8 mouse cellular contexts compared by ENCODE assay signal in the genomic region with DNA sequence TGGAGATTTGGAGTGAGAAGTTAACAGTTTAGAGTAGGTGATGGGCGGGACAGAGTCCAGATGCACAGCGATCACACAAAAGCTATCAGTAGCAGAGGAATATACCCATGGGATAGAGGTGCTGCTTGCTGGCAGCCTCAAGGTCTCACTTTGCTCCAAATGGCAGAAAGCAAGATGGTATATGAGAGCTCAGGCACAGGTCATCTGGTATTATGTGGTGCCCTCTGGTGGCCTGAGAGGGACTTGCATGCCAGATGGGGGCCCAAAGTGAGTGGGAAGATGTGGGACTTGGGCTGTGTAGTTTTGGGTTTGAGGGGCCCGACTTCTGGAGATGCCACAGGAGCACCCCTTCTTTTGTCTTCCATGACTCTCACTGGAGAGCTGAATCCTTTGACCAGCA.
DNase-seq lines count a peak whose midpoint lies in the region; ATAC-seq lines count a peak whose summit lies in the region.

No protein-coding gene starts in this region.

- no peak overlapping the region for H3K4me3 ChIP-seq in hindbrain, embryonic 10.5 days
- no peak overlapping the region for H3K4me3 ChIP-seq in hindbrain, embryonic 16.5 days (ENCODE audit: low read length)
- H3K4me3 ChIP-seq in embryonic facial prominence, embryonic 10.5 days: no peak overlapping the region

- no peak overlapping the region for H3K9ac ChIP-seq in hindbrain, embryonic 16.5 days (ENCODE audit: low read depth, low read length)

- H3K9me3 ChIP-seq in hindbrain, embryonic 10.5 days: no peaks in the 10 kb centered on the region
- no peaks in the 10 kb centered on the region for H3K9me3 ChIP-seq in hindbrain, embryonic 16.5 days (ENCODE audit: control insufficient read depth, low read length)
- no peaks in the 10 kb centered on the region for H3K9me3 ChIP-seq in embryonic facial prominence, embryonic 10.5 days

- no peak for ATAC-seq in hindbrain, embryonic 16.5 days
- 0 out of 2 replicates have a peak, but pooled peaks have one; percentile 67 for ATAC-seq in megakaryocyte-erythroid progenitor cell, adult 5-6 weeks (replicated peaks; ENCODE audit: low FRiP score, low TSS enrichment, poor library complexity, severe bottlenecking)

- H3K4me2 ChIP-seq in hindbrain, embryonic 16.5 days (ENCODE audit: low read length): no peak overlapping the region

- no peak overlapping the region for H3K27ac ChIP-seq in hindbrain, embryonic 10.5 days
- no peak overlapping the region for H3K27ac ChIP-seq in hindbrain, embryonic 16.5 days (ENCODE audit: low read depth, low read length)
- no peak overlapping the region for H3K27ac ChIP-seq in embryonic facial prominence, embryonic 10.5 days (replicated peaks)

- intact Hi-C loops in heart, postnatal 14 days (cut with DNase I): loop anchor here (1.0 kb wide), 1 partner anchor 200 kb away; no protein-coding TSS in a partner anchor

- no peaks in the 10 kb centered on the region for H3K27me3 ChIP-seq in hindbrain, embryonic 10.5 days (ENCODE audit: insufficient read depth, poor library complexity, severe bottlenecking)
- H3K27me3 ChIP-seq in hindbrain, embryonic 16.5 days (replicated peaks; ENCODE audit: control insufficient read depth, insufficient read depth, low read length): no peaks in the 10 kb centered on the region
- H3K27me3 ChIP-seq in embryonic facial prominence, embryonic 10.5 days (replicated peaks; ENCODE audit: low read depth, poor library complexity, severe bottlenecking): no peaks in the 10 kb centered on the region

- 60% methylated on average over 3 of the region's 3 CpGs for WGBS in hindbrain, embryonic 10.5 days
- 59% methylated on average over 3 of the region's 3 CpGs for WGBS in hindbrain, embryonic 16.5 days
- 62% methylated on average over 3 of the region's 3 CpGs for WGBS in embryonic facial prominence, embryonic 10.5 days

- peaks cover 50% of the 10 kb centered on the region for H3K36me3 ChIP-seq in hindbrain, embryonic 10.5 days
- H3K36me3 ChIP-seq in hindbrain, embryonic 16.5 days (ENCODE audit: control insufficient read depth, insufficient read depth, low read length): no peaks in the 10 kb centered on the region
- H3K36me3 ChIP-seq in embryonic facial prominence, embryonic 10.5 days (replicated peaks): peaks cover 49% of the 10 kb centered on the region

- peak; percentile 75 for DNase-seq in hindbrain, embryonic 10.5 days (ENCODE audit: low spot score)
- peak; percentile 76 for DNase-seq in adrenal gland, postnatal 25 days
- DNase-seq in embryonic facial prominence, embryonic 10.5 days (ENCODE audit: low spot score): peak; percentile 79
- DNase-seq in heart, postnatal 14 days: peak; percentile 59 to 74
- DNase-seq in layer of hippocampus, postnatal 10 days (ENCODE audit: low spot score in 2 of 2): peak; percentile 72 to 75
- peak; percentile 33 to 79 for DNase-seq in spleen, postnatal 4 days (ENCODE audit: low spot score in 2 of 2)

- no peaks in the 10 kb centered on the region for H3K4me1 ChIP-seq in hindbrain, embryonic 10.5 days (replicated peaks)
- H3K4me1 ChIP-seq in hindbrain, embryonic 16.5 days (ENCODE audit: control insufficient read depth, insufficient read depth, low read depth, low read length): no peaks in the 10 kb centered on the region
- H3K4me1 ChIP-seq in embryonic facial prominence, embryonic 10.5 days: 0 out of 2 replicates have a peak, but pooled peaks cover 4% of the 10 kb centered on the region
